Mouse (Mus musculus): ENCODE measurements around the gene Erf. TPM values are rescaled to one million over a fixed set of nuclear protein-coding genes. Genes with fewer than 3 reads are reported as not detected.

The Erf gene
- polyA plus RNA-seq, 1 experiment from 2014 or later: 4.2 TPM

- peak; percentile 65 for ATAC-seq (ENCODE audit: low FRiP score)
- Histone ChIP-seq H3K4me2 (peak overlapping the region; percentile 92), H3K4me1 (replicated peaks) (peaks cover 79% of the 10 kb centered on the region), H3K9ac (peak overlapping the region; percentile 86), H3K27ac (peak overlapping the region; percentile 100), H3K9me3 (no peaks in the 10 kb centered on the region), H3K36me3 (0 out of 2 replicates have a peak, but pooled peaks cover 5% of the 10 kb centered on the region), H3K27me3 (no peaks in the 10 kb centered on the region), H3K4me3 (peak overlapping the region; percentile 69)
- WGBS: under 1% methylated on average over 44 of the region's 49 CpGs
These were observed 28.7 kb upstream of the Erf start for GRCm38 (mm10) chr7:25279076-25279860.

DNA sequence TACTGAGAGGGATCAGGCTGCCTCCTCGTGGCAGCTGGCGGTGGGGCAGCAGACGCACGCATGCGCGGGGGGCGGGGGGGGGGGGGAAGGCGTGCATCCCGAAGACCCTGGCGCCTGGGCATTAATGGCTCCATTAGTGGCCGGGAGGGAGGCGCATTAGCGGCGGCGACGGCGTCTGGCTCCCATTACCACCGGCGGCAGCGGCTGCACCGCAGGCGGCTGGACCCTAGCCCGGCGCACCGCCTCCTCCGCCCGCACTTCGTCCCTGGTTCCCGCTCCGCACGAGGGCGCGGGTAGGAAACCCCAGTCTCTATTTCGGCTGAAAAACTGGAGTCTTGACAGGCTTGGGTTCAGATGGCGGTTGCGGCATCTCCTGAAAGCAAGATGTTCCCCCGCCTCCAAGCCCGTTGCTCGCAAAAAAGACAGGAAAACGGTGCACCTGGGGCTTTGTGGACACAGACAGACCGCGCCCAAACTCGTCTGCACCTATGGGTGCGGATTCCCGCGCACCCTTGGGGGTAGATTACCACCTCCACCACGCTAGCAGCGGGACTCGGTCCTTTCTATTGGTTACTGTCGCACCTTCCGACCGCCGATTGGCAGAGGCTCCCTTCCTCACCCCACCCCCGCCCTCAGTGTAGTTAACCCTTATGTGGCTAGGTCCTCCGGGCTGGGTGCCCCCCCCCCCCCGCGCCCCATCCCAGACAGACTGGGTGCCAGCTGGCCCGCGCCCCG is 27.9 kb upstream of the Erf start:
- peaks cover 79% of the 10 kb centered on the region for H3K4me1 ChIP-seq (replicated peaks)
- under 1% methylated on average over 52 of the region's 60 CpGs for WGBS
- peak; percentile 75 for ATAC-seq (ENCODE audit: low FRiP score)

GRCm38 (mm10) chr7:25277998-25278340 is 27.4 kb upstream of the Erf start:
- H3K4me1 ChIP-seq (replicated peaks): peaks cover 79% of the 10 kb centered on the region

More for the DNA sequence above, 27.9 kb upstream of the Erf start:
- peak overlapping the region; percentile 69 for H3K4me3 ChIP-seq
- no peaks in the 10 kb centered on the region for H3K27me3 ChIP-seq
- H3K9me3 ChIP-seq: no peaks in the 10 kb centered on the region
- peaks cover 12% of the 10 kb centered on the region for H3K36me3 ChIP-seq
- peak overlapping the region; percentile 100 for H3K27ac ChIP-seq
- peak overlapping the region; percentile 92 for H3K4me2 ChIP-seq
- H3K9ac ChIP-seq: peak overlapping the region; percentile 86

GRCm38 (mm10) chr7:25277405-25277804 is 26.8 kb upstream of the Erf start:
- Histone ChIP-seq H3K27me3 (no peaks in the 10 kb centered on the region), H3K4me3 (peak overlapping the region; percentile 69; the same call in 1 of the 2 replicates), H3K36me3 (peaks cover 23% of the 10 kb centered on the region), H3K27ac (peak overlapping the region; percentile 100), H3K9ac (peak overlapping the region; percentile 86), H3K4me1 (replicated peaks) (peaks cover 77% of the 10 kb centered on the region), H3K9me3 (no peaks in the 10 kb centered on the region), H3K4me2 (peak overlapping the region; percentile 92)
- ATAC-seq (ENCODE audit: low FRiP score): no peak
- 90% methylated on average over 4 of the region's 4 CpGs for WGBS

More at GRCm38 (mm10) chr7:25277998-25278340, 27.4 kb upstream of the Erf start:
- peak overlapping the region; percentile 100 for H3K27ac ChIP-seq
- no peak for ATAC-seq (ENCODE audit: low FRiP score)
- peak overlapping the region; percentile 69 for H3K4me3 ChIP-seq
- H3K4me2 ChIP-seq: peak overlapping the region; percentile 92
- peak overlapping the region; percentile 86 for H3K9ac ChIP-seq
- peaks cover 18% of the 10 kb centered on the region for H3K36me3 ChIP-seq
- H3K9me3 ChIP-seq: no peaks in the 10 kb centered on the region
- 14% methylated on average over 4 of the region's 4 CpGs for WGBS
- H3K27me3 ChIP-seq: no peaks in the 10 kb centered on the region

DNA sequence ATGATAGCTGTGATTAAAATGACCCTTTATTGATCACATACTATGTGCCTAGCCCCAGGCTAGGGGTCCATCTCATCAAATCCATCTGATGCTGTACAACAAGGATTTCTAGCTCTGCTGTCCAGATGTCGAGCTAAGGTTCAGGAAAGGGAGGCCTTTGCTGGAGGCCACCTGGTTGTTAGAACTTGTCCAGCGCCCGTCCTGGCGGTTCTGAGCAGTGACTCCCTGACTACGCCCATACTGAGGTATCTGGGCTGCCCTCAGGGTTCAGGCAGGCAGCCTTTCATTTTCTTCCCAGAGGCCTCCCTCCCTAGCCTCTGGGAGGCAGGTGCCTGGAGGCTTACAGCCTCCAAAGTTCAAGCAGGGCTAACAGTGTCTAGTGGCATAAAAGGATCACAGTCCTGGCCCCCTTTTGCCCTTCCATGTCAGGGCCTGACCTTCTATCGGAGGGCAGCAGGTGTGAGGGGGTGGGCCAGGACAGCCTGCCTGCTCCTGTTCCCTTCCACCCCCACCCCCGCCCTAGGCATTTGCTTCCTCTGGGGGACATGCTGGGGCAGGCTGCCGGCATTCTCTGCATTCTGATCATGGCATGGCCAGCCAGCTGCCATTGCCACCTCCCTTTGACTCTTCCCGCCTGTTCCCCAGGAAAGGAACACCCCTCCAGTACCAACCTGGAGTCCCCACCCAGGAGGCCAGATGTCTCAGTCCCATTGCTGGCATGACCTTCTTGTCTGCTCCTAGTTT is 25.2 kb upstream of the Erf start:
- no peaks in the 10 kb centered on the region for H3K27me3 ChIP-seq
- H3K4me1 ChIP-seq (replicated peaks): peaks cover 76% of the 10 kb centered on the region
- no peak for ATAC-seq (ENCODE audit: low FRiP score)
- no peaks in the 10 kb centered on the region for H3K9me3 ChIP-seq
- peaks cover 40% of the 10 kb centered on the region for H3K36me3 ChIP-seq
- peak overlapping the region; percentile 19; the same call in 1 of the 2 replicates for H3K27ac ChIP-seq
- no peak overlapping the region for H3K4me3 ChIP-seq
- peak overlapping the region; percentile 56 for H3K9ac ChIP-seq
- no peak overlapping the region; the same call in 1 of the 2 replicates for H3K4me2 ChIP-seq
- 64% methylated on average over 9 of the region's 9 CpGs for WGBS

DNA sequence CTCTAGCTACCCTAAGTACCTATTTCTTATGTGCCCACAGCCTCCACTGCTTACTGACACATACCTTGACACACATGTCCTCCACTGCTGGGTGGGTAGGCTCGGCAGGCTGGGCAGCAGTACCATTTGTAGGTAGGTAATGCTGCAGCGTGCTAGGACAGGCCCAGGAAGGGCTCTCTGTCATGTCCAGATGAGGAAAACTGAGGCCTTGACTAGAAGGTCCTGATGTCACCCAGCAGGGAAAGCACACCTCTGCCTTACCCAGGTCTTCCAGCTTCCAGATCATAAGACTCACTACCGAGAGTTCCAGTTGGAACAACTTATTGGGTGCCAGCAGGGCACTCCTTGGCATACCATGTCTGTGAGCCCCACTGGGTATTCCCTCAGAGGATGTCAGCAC is 24.4 kb upstream of the Erf start:
- Histone ChIP-seq H3K4me1 (replicated peaks) (peaks cover 76% of the 10 kb centered on the region), H3K27me3 (no peaks in the 10 kb centered on the region), H3K27ac (no peak overlapping the region), H3K4me3 (no peak overlapping the region), H3K4me2 (no peak overlapping the region), H3K9ac (peak overlapping the region; percentile 60), H3K36me3 (peaks cover 40% of the 10 kb centered on the region), H3K9me3 (no peaks in the 10 kb centered on the region)
- no peak for ATAC-seq (ENCODE audit: low FRiP score)
- WGBS: 87% methylated on average over 3 of the region's 3 CpGs

DNA sequence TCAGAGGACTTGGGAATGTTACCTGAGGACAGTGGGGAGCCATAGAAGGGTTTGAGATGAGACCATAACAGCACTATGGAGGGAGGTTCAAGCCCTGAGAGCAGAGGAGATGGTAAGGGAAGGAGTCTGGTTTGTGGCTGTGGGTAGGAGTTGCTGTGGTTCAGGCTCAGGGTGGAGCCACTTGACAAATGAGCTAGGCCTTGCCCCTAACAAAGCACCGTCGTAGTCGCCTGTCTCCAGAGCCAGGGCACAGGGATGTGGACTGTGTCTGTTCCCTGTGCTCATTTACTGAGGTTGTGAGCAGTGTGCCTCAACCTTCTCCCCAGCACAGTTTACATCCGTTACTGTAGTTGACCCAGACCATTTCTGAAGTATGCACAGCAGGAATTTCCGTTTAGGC is 24.0 kb upstream of the Erf start:
- 60% methylated on average over 5 of the region's 5 CpGs for WGBS
- Histone ChIP-seq H3K9me3 (no peaks in the 10 kb centered on the region), H3K4me2 (peak overlapping the region; percentile 8; the same call in 1 of the 2 replicates), H3K4me3 (no peak overlapping the region), H3K9ac (peak overlapping the region; percentile 60), H3K27ac (peak overlapping the region; percentile 12; the same call in 1 of the 2 replicates), H3K4me1 (replicated peaks) (peaks cover 76% of the 10 kb centered on the region), H3K27me3 (no peaks in the 10 kb centered on the region), H3K36me3 (peaks cover 40% of the 10 kb centered on the region)
- no peak for ATAC-seq (ENCODE audit: low FRiP score)

- WGBS: 90% methylated on average over 22 of the region's 22 CpGs
- Histone ChIP-seq H3K27ac (no peak overlapping the region), H3K9ac (peak overlapping the region; percentile 60), H3K4me1 (replicated peaks) (peaks cover 82% of the 10 kb centered on the region), H3K27me3 (no peaks in the 10 kb centered on the region), H3K4me2 (no peak overlapping the region; the same call in 1 of the 2 replicates), H3K9me3 (no peaks in the 10 kb centered on the region), H3K36me3 (peaks cover 40% of the 10 kb centered on the region), H3K4me3 (no peak overlapping the region; the same call in 1 of the 2 replicates)
- ATAC-seq (ENCODE audit: low FRiP score): no peak
These were observed 23.0 kb upstream of the Erf start for GRCm38 (mm10) chr7:25273259-25274241.

DNA sequence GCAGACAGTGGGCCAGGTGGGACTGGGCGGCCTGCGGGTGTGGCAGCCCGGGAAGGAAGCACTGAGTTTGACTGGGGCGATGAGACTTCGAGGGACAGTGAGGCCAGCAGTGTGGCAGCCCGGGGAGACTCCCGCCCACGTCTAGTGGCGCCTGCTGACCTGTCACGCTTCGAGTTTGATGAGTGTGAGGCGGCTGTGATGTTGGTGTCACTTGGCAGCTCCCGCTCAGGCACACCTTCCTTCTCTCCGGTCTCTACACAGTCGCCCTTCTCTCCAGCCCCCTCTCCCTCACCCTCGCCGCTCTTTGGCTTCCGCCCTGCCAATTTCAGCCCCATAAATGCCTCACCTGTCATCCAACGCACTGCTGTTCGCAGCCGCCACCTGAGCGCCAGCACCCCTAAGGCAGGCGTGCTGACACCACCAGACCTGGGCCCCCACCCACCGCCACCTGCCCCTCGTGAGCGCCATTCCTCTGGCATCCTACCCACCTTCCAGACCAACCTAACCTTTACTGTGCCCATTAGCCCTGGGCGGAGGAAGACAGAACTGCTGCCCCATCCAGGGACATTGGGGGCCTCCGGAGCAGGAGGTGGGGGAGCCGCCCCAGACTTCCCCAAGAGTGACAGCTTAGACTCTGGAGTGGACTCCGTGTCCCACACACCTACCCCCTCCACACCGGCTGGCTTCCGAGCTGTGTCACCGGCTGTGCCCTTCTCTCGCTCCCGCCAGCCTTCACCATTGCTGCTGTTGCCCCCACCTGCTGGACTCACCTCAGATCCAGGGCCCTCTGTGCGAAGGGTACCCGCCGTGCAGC is 22.1 kb upstream of the Erf start:
- no peak overlapping the region for H3K4me3 ChIP-seq
- ATAC-seq (ENCODE audit: low FRiP score): no peak
- H3K4me2 ChIP-seq: no peak overlapping the region
- WGBS: 89% methylated on average over 38 of the region's 38 CpGs
- H3K27ac ChIP-seq: no peak overlapping the region
- peaks cover 40% of the 10 kb centered on the region for H3K36me3 ChIP-seq
- H3K9me3 ChIP-seq: no peaks in the 10 kb centered on the region
- peaks cover 77% of the 10 kb centered on the region for H3K4me1 ChIP-seq (replicated peaks)
- H3K27me3 ChIP-seq: no peaks in the 10 kb centered on the region
- peak overlapping the region; percentile 60; the same call in 1 of the 2 replicates for H3K9ac ChIP-seq

- no peak for ATAC-seq (ENCODE audit: low FRiP score)
- Histone ChIP-seq H3K36me3 (peaks cover 40% of the 10 kb centered on the region), H3K4me1 (replicated peaks) (peaks cover 72% of the 10 kb centered on the region), H3K9ac (no peak overlapping the region), H3K4me3 (no peak overlapping the region), H3K9me3 (no peaks in the 10 kb centered on the region), H3K4me2 (no peak overlapping the region), H3K27ac (no peak overlapping the region), H3K27me3 (no peaks in the 10 kb centered on the region)
- 84% methylated on average over 29 of the region's 30 CpGs for WGBS
These were observed 21.3 kb upstream of the Erf start for GRCm38 (mm10) chr7:25271651-25272444.

All from hindbrain, embryonic 13.5 days (tissue).